Mouse (Mus musculus) pancreas, adult 10 weeks (tissue): ENCODE data around the gene D630003M21Rik. TPM values are rescaled to one million over a fixed set of nuclear protein-coding genes. Genes with fewer than 3 reads are reported as not detected.

ENCODE experiments used
- polyA plus RNA-seq: library from polyadenylated mRNA; stranded (reverse); fragments of 350-450 nt; fragmentation: Illumina TruSeq; extraction: RNeasy Lipid Tissue Mini Kit (QIAGEN cat#74804); gene quantifications from one replicate; pipeline ENCODE4 v1.2.3, GENCODE M21; 2015; ENCODE audit warnings: low read depth, low replicate concordance; ENCODE audit not compliant: insufficient read depth

The D630003M21Rik gene
- polyA plus RNA-seq = 0.89 TPM

GRCm38 (mm10) chr2:158228670-158229502, at the start of gene D630003M21Rik:
Gene D630003M21Rik (minus strand): TSS chr2:158229222.

GRCm38 (mm10) chr2:158258005-158258418, 29.0 kb upstream of the D630003M21Rik start, which contains the start of gene Bpi:
Gene Bpi (plus strand): TSS chr2:158258094.

GRCm38 (mm10) chr2:158146223-158146622, 82.8 kb downstream of the D630003M21Rik start, which contains the start of gene Tgm2:
Gene Tgm2 (minus strand): TSS chr2:158146436.

Other genes starting within 250 kb of the D630003M21Rik start
- gene Tti1, start 200.8 kb downstream of the D630003M21Rik start, polyA plus RNA-seq = 2.8 TPM
- 5.5 TPM for gene Rprd1b, start 200.7 kb downstream of the D630003M21Rik start, polyA plus RNA-seq
- 37.2 TPM for gene Tgm2, start 82.8 kb downstream of the D630003M21Rik start, polyA plus RNA-seq
- not detected for gene Bpi, start 28.9 kb upstream of the D630003M21Rik start, polyA plus RNA-seq
- gene Lbp, start 77.3 kb upstream of the D630003M21Rik start, polyA plus RNA-seq = 6.0 TPM
- 2.1 TPM for gene Snhg11, start 146.4 kb upstream of the D630003M21Rik start, polyA plus RNA-seq
- gene Ralgapb, start 180.6 kb upstream of the D630003M21Rik start, polyA plus RNA-seq = 8.0 TPM